Mouse (Mus musculus): ENCODE data around the gene Rhox3a2.
"Not testable (repeated sequence)": the region's sequence is repeated elsewhere in the genome, so short reads cannot be mapped to it uniquely, and the experiment has no call there.

The Rhox3a2 gene

DNA sequence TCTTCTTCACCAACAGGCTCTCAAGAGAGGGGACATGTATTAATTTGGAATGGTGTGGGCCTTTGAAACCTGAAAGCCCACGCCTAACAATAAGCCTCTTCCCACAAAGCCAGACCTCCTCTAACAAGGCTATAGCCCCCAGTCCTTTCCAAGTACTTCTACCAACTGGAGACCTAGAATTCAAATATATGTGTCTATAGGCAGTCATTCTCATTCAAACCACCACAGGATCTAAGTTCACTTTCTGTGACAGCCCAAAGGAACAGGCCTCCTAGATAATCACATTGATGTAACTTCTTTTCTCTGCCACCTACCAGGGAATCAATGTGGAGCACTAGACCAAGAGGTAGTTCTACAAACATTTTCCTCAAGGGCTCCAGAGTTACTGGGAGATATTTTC lies at the start of gene Rhox3a2:
Gene Rhox3a2 (plus strand): TSS at position 301 of the 400 bp plus-strand sequence.
- not testable (repeated sequence) for DNase-seq

DNA sequence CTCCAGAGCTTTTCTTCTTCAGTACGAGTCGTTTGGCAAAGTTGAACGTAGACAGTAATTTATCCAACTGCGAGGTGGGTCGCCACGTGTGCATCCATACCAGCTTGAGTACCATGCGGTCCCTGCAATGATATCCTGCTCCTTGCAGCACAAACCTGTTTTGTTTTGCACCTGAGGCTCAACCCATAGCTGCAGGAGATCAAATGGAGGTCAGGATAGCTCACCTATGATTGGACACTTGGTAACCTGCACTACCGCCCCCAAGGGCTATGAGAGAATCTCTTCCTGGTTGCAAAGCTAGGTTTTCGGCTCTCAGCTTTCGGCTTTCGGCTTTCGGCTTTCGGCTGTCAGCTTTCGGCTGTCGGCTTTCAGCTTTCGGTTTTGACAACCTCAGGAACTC lies 10.7 kb downstream of the Rhox3a2 start, which contains the start of gene Rhox4a2:
Gene Rhox4a2 (plus strand): TSS at position 301 of the 400 bp plus-strand sequence.
- DNase-seq, result not testable (repeated sequence)

DNA sequence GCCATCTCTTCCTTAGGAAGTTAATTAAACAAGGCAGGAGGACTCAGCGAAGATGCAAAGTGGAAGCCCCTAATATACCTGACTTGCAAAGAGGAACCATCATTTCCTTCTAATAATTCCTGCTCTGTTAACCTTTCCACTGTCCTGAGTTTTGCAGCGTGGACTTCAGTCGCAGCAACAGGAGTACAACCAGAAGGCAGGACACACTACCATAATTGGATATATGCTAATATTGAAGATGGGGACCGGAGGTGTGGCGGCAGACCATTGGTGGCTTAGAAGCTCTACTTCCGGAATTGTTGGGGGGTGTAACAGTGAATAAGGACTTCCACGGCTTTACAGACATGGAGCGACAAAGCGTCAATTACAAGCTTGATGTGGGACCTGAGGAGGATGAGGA lies 31.9 kb downstream of the Rhox3a2 start, which contains the start of gene Rhox2b:
Gene Rhox2b (plus strand): TSS at position 301 of the 400 bp plus-strand sequence.
- DNase-seq, result not testable (repeated sequence)

DNA sequence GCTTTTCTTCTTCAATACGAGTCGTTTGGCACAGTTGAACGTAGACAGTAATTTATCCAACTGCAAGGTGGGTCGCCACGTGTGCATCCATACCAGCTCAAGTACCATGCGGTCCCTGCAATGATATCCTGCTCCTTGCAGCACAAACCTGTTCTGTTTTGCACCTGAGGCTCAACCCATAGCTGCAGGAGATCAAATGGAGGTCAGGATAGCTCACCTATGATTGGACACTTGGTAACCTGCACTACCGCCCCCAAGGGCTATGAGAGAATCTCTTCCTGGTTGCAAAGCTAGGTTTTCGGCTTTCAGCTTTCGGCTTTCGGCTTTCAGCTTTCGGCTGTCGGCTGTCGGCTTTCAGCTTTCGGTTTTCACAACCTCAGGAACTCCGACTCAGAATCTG lies 52.4 kb downstream of the Rhox3a2 start, which contains the start of gene Rhox4b:
Gene Rhox4b (plus strand): TSS at position 301 of the 400 bp plus-strand sequence.
- not testable (repeated sequence) for DNase-seq
